Mouse (Mus musculus): ENCODE measurements around the gene Cwc22. TPM values are rescaled to one million over a fixed set of nuclear protein-coding genes. Genes with fewer than 3 reads are reported as not detected.

The Cwc22 gene
- 10 to 100 TPM; 13.2 to 18.3 (median 15.0) TPM for total RNA-seq (2022)

- DNase-seq (ENCODE audit: low spot score), result peak; percentile 92
Observed at GRCm38 (mm10) chr2:77945596-77946485, at the start of gene Cwc22. TSS of gene Cwc22 (minus strand) at chr2:77946375.

- no peak for DNase-seq (ENCODE audit: low spot score)
Observed at GRCm38 (mm10) chr2:77993727-77994401, 47.7 kb upstream of the Cwc22 start.

- DNase-seq (ENCODE audit: low spot score), result no peak
Observed at GRCm38 (mm10) chr2:77992951-77993604, 46.9 kb upstream of the Cwc22 start.

GRCm38 (mm10) chr2:77990820-77991219 lies 44.6 kb upstream of the Cwc22 start:
- DNase-seq (ENCODE audit: low spot score), result no peak

GRCm38 (mm10) chr2:77990121-77990520 lies 43.9 kb upstream of the Cwc22 start:
- no peak for DNase-seq (ENCODE audit: low spot score)

- DNase-seq (ENCODE audit: low spot score), result no peak
Observed at GRCm38 (mm10) chr2:77989390-77989789, 43.2 kb upstream of the Cwc22 start.

GRCm38 (mm10) chr2:77985991-77986730 lies 40.0 kb upstream of the Cwc22 start:
- DNase-seq (ENCODE audit: low spot score), result no peak

GRCm38 (mm10) chr2:77984209-77984608 lies 38.0 kb upstream of the Cwc22 start:
- DNase-seq (ENCODE audit: low spot score), result no peak

GRCm38 (mm10) chr2:77981826-77982225 lies 35.7 kb upstream of the Cwc22 start:
- DNase-seq (ENCODE audit: low spot score), result no peak

GRCm38 (mm10) chr2:77980696-77981095 lies 34.5 kb upstream of the Cwc22 start:
- DNase-seq (ENCODE audit: low spot score), result no peak

- no peak for DNase-seq (ENCODE audit: low spot score)
Observed at GRCm38 (mm10) chr2:77979519-77979918, 33.3 kb upstream of the Cwc22 start.

GRCm38 (mm10) chr2:77979081-77979480 lies 32.9 kb upstream of the Cwc22 start:
- DNase-seq (ENCODE audit: low spot score), result no peak

- no peak for DNase-seq (ENCODE audit: low spot score)
Observed at GRCm38 (mm10) chr2:77978256-77978655, 32.1 kb upstream of the Cwc22 start.

- DNase-seq (ENCODE audit: low spot score), result no peak
Observed at GRCm38 (mm10) chr2:77976321-77976920, 30.2 kb upstream of the Cwc22 start.

GRCm38 (mm10) chr2:77975606-77976005 lies 29.4 kb upstream of the Cwc22 start:
- DNase-seq (ENCODE audit: low spot score), result no peak

GRCm38 (mm10) chr2:77974986-77975385 lies 28.8 kb upstream of the Cwc22 start:
- DNase-seq (ENCODE audit: low spot score), result no peak

- DNase-seq (ENCODE audit: low spot score), result no peak
Observed at GRCm38 (mm10) chr2:77974366-77974765, 28.2 kb upstream of the Cwc22 start.

- no peak for DNase-seq (ENCODE audit: low spot score)
Observed at GRCm38 (mm10) chr2:77973296-77973695, 27.1 kb upstream of the Cwc22 start.

GRCm38 (mm10) chr2:77972541-77972940 lies 26.4 kb upstream of the Cwc22 start:
- DNase-seq (ENCODE audit: low spot score), result no peak

- no peak for DNase-seq (ENCODE audit: low spot score)
Observed at GRCm38 (mm10) chr2:77971871-77972270, 25.7 kb upstream of the Cwc22 start.

GRCm38 (mm10) chr2:77971361-77971760 lies 25.2 kb upstream of the Cwc22 start:
- DNase-seq (ENCODE audit: low spot score), result no peak

All from heart, adult 8-10 months (tissue).